Mouse (Mus musculus) myocyte (in vitro differentiated cells): Measurements from ENCODE around the gene BC048562.

ENCODE experiments used
- CEBPB ChIP-seq: IDR thresholded peaks from 2 replicates; pipeline ENCODE4 v1.6.1; 2011; ENCODE audit warnings: mild to moderate bottlenecking, moderate library complexity; ENCODE audit not compliant: poor library complexity, insufficient read depth, severe bottlenecking
- E2F4 ChIP-seq: IDR thresholded peaks from one replicate; pipeline ENCODE4 v1.6.1; 2011; ENCODE audit warnings: mild to moderate bottlenecking, control low read depth, moderate library complexity; ENCODE audit not compliant: insufficient read depth
- MAX ChIP-seq: IDR thresholded peaks from one replicate; pipeline ENCODE4 v1.6.1; 2011; ENCODE audit warnings: low read depth, mild to moderate bottlenecking, control low read depth
- MYOG ChIP-seq, 3 experiments: IDR thresholded peaks; one replicate each; pipeline ENCODE4 v1.6.1; 2011; ENCODE audit warnings: control low read depth in 2 of 3, low read depth in 2 of 3, mild to moderate bottlenecking in 2 of 3; ENCODE audit not compliant: insufficient read length in 2 of 3, control insufficient read depth in 1 of 3, insufficient read depth in 1 of 3
- POLR2A ChIP-seq: IDR thresholded peaks from one replicate; pipeline ENCODE4 v1.6.1; 2011; ENCODE audit warnings: low read depth, mild to moderate bottlenecking, control low read depth, moderate library complexity; ENCODE audit not compliant: insufficient read length
- POLR2AphosphoS2 ChIP-seq: IDR thresholded peaks from one replicate; pipeline ENCODE4 v1.6.1; 2011; ENCODE audit warnings: low read depth, control low read depth; ENCODE audit not compliant: insufficient read length
- SRF ChIP-seq: IDR thresholded peaks from one replicate; pipeline ENCODE4 v1.6.1; 2011; ENCODE audit warnings: low read depth; ENCODE audit not compliant: control insufficient read depth, insufficient read length
- TCF12 ChIP-seq: IDR thresholded peaks from one replicate; pipeline ENCODE4 v1.6.1; 2011; ENCODE audit warnings: mild to moderate bottlenecking, control low read depth; ENCODE audit not compliant: poor library complexity, insufficient read depth, severe bottlenecking
- USF1 ChIP-seq: IDR thresholded peaks from one replicate; pipeline ENCODE4 v1.6.1; 2011; ENCODE audit warnings: low read depth, mild to moderate bottlenecking, control low read depth, moderate library complexity

- no peak for TF ChIP-seq POLR2A
- no peak for TF ChIP-seq MAX
- TF ChIP-seq USF1: no peak
- TF ChIP-seq CEBPB: no peak
- no peak for TF ChIP-seq TCF12
- TF ChIP-seq E2F4: no peak
- TF ChIP-seq MYOG (IDR thresholded peaks at IDR 0.05; ENCODE audit: control insufficient read depth in 1 of 3, insufficient read depth in 1 of 3, insufficient read length in 2 of 3, low read depth in 2 of 3): no peak
- TF ChIP-seq POLR2AphosphoS2: no peak
- TF ChIP-seq SRF: no peak
Measured at GRCm38 (mm10) chr9:108489215-108489614, 52.9 kb downstream of the BC048562 start.
